Mouse (Mus musculus) naive thymus-derived CD4-positive, alpha-beta T cell, adult 5 months (primary cell): Measurements from ENCODE around the gene Gpr15. TPM values are rescaled to one million over a fixed set of nuclear protein-coding genes. Genes with fewer than 3 reads are reported as not detected.

ENCODE experiments used
- polyA plus RNA-seq: library from polyadenylated mRNA; unstranded; fragments of 100-300 nt; shearing (Covaris generic); gene quantifications from one replicate; pipeline ENCODE4 v1.2.1, GENCODE M21; 2017

The Gpr15 gene
- polyA plus RNA-seq = not detected

GRCm38 (mm10) chr16:58718666-58719120 lies at the start of gene Gpr15:
Gene Gpr15, minus strand, starts transcription at chr16:58719070.

GRCm38 (mm10) chr16:58763076-58763475 lies 44.2 kb upstream of the Gpr15 start, which contains the start of gene Olfr172:
Gene Olfr172, minus strand, starts transcription at chr16:58763176.

GRCm38 (mm10) chr16:58727477-58728131 lies 8.7 kb upstream of the Gpr15 start, which contains the start of gene Cldnd1:
Gene Cldnd1, plus strand, starts transcription at chr16:58727910.

GRCm38 (mm10) chr16:58669917-58670630 lies 48.8 kb downstream of the Gpr15 start, which contains the start of gene Cpox:
Gene Cpox, plus strand, starts transcription at chr16:58670292.

Other genes with a start within 250 kb of the Gpr15 start
- 31.8 TPM for gene St3gal6, start 194.8 kb downstream of the Gpr15 start, polyA plus RNA-seq
- gene Gm813, start 102.1 kb downstream of the Gpr15 start, polyA plus RNA-seq = not detected
- not detected for gene E330017A01Rik, start 80.3 kb downstream of the Gpr15 start, polyA plus RNA-seq
- 14.5 TPM for gene Cpox, start 48.8 kb downstream of the Gpr15 start, polyA plus RNA-seq
- gene Cldnd1, start 8.8 kb upstream of the Gpr15 start, polyA plus RNA-seq = 72.7 TPM
- not detected for gene Olfr172, start 44.1 kb upstream of the Gpr15 start, polyA plus RNA-seq
- gene Olfr173, start 81.2 kb upstream of the Gpr15 start, polyA plus RNA-seq = 0.29 TPM
- gene Olfr175-ps1, start 107.7 kb upstream of the Gpr15 start, polyA plus RNA-seq = not detected
- not detected for gene Olfr177, start 155.7 kb upstream of the Gpr15 start, polyA plus RNA-seq
- gene Olfr178, start 173.0 kb upstream of the Gpr15 start, polyA plus RNA-seq = not detected
- not detected for gene Olfr181, start 209.7 kb upstream of the Gpr15 start, polyA plus RNA-seq
- not detected for gene Olfr180, start 210.3 kb upstream of the Gpr15 start, polyA plus RNA-seq